Mouse (Mus musculus): ENCODE measurements around the gene Tom1l2. TPM values are rescaled to one million over a fixed set of nuclear protein-coding genes. Genes with fewer than 3 reads are reported as not detected.

Gene Tom1l2
- polyA plus RNA-seq, 2 experiments: 21.5 to 36.0 TPM

DNA sequence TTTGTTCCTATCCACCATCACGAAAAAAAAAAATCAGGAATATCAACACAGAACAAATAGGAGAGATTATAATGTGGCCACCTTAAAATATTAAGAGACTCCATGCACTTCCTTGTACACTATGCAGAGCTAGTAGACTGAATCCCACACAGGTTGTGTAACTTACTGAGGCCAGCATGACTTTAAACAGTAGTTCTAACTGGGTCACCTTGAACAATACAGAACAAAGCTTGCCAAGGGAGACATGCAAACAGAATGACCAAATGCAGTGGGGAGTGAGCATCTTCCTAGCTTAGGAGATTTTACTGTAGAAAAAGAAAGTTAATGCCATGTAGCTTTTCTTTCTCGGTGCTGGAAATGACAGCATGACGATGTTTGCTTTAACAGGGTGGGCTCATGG is 52.4 kb downstream of the Tom1l2 start:
- DNase-seq (ENCODE audit: low spot score): no peak
- 79% methylated on average over 3 of the region's 3 CpGs for WGBS
- Histone ChIP-seq H3K27ac (replicated peaks; ENCODE audit: low read depth, low read length) (no peak overlapping the region), H3K4me2 (replicated peaks; ENCODE audit: low read depth, low read length, severe bottlenecking) (no peak overlapping the region), H3K27me3 (ENCODE audit: control insufficient read depth, insufficient read depth, low read length) (no peaks in the 10 kb centered on the region), H3K9ac (ENCODE audit: low read depth, low read length, severe bottlenecking) (no peak overlapping the region), H3K4me1 (ENCODE audit: control insufficient read depth, insufficient read depth, low read length) (peaks cover 12% of the 10 kb centered on the region), H3K9me3 (ENCODE audit: control insufficient read depth, low read length) (no peaks in the 10 kb centered on the region), H3K4me3 (replicated peaks; ENCODE audit: low read length) (no peak overlapping the region), H3K36me3 (ENCODE audit: control insufficient read depth, insufficient read depth, low read length) (no peaks in the 10 kb centered on the region; the same call in 1 of the 2 replicates)
- TF ChIP-seq POLR2A (IDR thresholded peaks at IDR 0.05; ENCODE audit: borderline replicate concordance, extremely low read depth, insufficient read depth, insufficient read length): no peak
- no peak for ATAC-seq (ENCODE audit: low FRiP score, low read depth)

GRCm38 (mm10) chr11:60297772-60298171 is 54.9 kb downstream of the Tom1l2 start:
- WGBS: 53% methylated on average over 3 of the region's 3 CpGs
- ATAC-seq (ENCODE audit: low FRiP score, low read depth): no peak
- no peak for TF ChIP-seq POLR2A (IDR thresholded peaks at IDR 0.05; ENCODE audit: borderline replicate concordance, extremely low read depth, insufficient read depth, insufficient read length)
- peaks cover 32% of the 10 kb centered on the region for H3K4me1 ChIP-seq (ENCODE audit: control insufficient read depth, insufficient read depth, low read length)
- H3K36me3 ChIP-seq (ENCODE audit: control insufficient read depth, insufficient read depth, low read length): no peaks in the 10 kb centered on the region; the same call in 1 of the 2 replicates
- H3K27ac ChIP-seq (replicated peaks; ENCODE audit: low read depth, low read length): no peak overlapping the region
- no peak overlapping the region for H3K4me3 ChIP-seq (replicated peaks; ENCODE audit: low read length)
- no peaks in the 10 kb centered on the region for H3K9me3 ChIP-seq (ENCODE audit: control insufficient read depth, low read length)
- no peak overlapping the region for H3K9ac ChIP-seq (ENCODE audit: low read depth, low read length, severe bottlenecking)
- H3K4me2 ChIP-seq (replicated peaks; ENCODE audit: low read depth, low read length, severe bottlenecking): no peak overlapping the region
- no peak for DNase-seq (ENCODE audit: low spot score)
- no peaks in the 10 kb centered on the region for H3K27me3 ChIP-seq (ENCODE audit: control insufficient read depth, insufficient read depth, low read length)

DNA sequence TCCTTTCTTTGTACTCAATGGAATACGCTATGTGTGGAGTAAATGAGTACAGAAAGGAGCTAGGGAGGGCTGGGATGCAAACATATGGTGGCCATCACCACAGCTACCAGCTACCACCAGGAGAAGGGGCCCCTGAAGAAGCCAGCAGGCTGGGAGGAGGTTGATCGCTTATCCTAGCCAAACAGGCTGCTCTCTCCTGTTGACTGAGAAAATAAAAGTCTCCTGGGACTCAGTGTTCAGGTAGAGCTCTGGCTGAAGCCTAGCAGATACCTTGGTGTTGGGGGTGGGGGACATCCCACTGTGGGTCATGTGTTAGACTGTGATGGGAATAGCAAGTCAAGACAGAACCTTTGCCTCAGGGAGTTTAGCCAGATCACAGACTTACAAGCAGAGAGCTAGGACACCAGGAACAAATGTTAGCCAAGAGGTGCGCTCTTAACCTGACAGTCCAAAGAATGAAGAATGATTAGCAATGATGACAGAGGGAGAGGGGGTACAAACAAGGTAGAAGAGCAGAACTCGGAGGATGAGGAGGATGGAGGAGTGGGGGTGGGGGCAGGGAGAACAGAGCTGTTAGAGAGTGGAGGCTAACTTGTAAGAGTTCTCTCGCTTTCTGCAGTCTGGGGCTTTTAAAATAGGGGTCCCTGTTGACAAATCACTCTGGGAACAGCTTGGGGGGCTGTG is 57.9 kb downstream of the Tom1l2 start:
- Histone ChIP-seq H3K4me1 (ENCODE audit: control insufficient read depth, insufficient read depth, low read length) (peaks cover 41% of the 10 kb centered on the region), H3K9ac (ENCODE audit: low read depth, low read length, severe bottlenecking) (no peak overlapping the region), H3K36me3 (ENCODE audit: control insufficient read depth, insufficient read depth, low read length) (no peaks in the 10 kb centered on the region; the same call in 1 of the 2 replicates), H3K4me3 (replicated peaks; ENCODE audit: low read length) (no peak overlapping the region), H3K4me2 (replicated peaks; ENCODE audit: low read depth, low read length, severe bottlenecking) (no peak overlapping the region; the same call in 1 of the 2 replicates), H3K27me3 (ENCODE audit: control insufficient read depth, insufficient read depth, low read length) (no peaks in the 10 kb centered on the region), H3K27ac (replicated peaks; ENCODE audit: low read depth, low read length) (peak overlapping the region; percentile 86), H3K9me3 (ENCODE audit: control insufficient read depth, low read length) (no peaks in the 10 kb centered on the region)
- 24% methylated on average over 5 of the region's 5 CpGs for WGBS
- peak; percentile 34 for ATAC-seq (ENCODE audit: low FRiP score, low read depth)
- DNase-seq (ENCODE audit: low spot score): no peak
- TF ChIP-seq POLR2A (IDR thresholded peaks at IDR 0.05; ENCODE audit: borderline replicate concordance, extremely low read depth, insufficient read depth, insufficient read length): no peak

- Histone ChIP-seq H3K27me3 (ENCODE audit: control insufficient read depth, insufficient read depth, low read length) (no peaks in the 10 kb centered on the region), H3K27ac (replicated peaks; ENCODE audit: low read depth, low read length) (peak overlapping the region; percentile 86), H3K9ac (ENCODE audit: low read depth, low read length, severe bottlenecking) (no peak overlapping the region), H3K36me3 (ENCODE audit: control insufficient read depth, insufficient read depth, low read length) (no peaks in the 10 kb centered on the region; the same call in 1 of the 2 replicates), H3K4me2 (replicated peaks; ENCODE audit: low read depth, low read length, severe bottlenecking) (no peak overlapping the region), H3K4me1 (ENCODE audit: control insufficient read depth, insufficient read depth, low read length) (peaks cover 41% of the 10 kb centered on the region), H3K9me3 (ENCODE audit: control insufficient read depth, low read length) (no peaks in the 10 kb centered on the region), H3K4me3 (replicated peaks; ENCODE audit: low read length) (no peak overlapping the region)
- TF ChIP-seq POLR2A (IDR thresholded peaks at IDR 0.05; ENCODE audit: borderline replicate concordance, extremely low read depth, insufficient read depth, insufficient read length): no peak
- peak; percentile 54 for ATAC-seq (ENCODE audit: low FRiP score, low read depth)
- peak; percentile 37 for DNase-seq (ENCODE audit: low spot score)
- 55% methylated on average over 6 of the region's 6 CpGs for WGBS
Observed at GRCm38 (mm10) chr11:60293683-60294629, 58.7 kb downstream of the Tom1l2 start.

DNA sequence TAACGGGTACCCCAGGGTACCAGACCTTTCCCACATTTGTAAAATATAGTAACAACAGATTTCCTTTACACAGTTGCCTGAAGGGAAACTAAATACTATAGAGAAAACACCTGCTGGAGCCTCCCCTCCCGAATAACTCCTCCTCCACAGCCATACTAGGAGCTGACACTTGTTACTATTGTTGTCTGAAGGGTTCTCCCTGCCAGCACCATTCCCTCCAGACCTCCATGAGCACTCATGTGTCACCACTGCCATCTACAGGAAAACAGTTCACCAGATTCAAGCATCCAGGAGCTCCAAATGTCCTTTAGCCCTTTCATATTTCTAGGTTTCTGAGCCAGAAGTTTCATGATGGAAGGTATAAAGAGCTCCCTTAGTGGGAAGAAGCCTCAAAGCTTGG is 60.0 kb downstream of the Tom1l2 start:
- Histone ChIP-seq H3K27ac (replicated peaks; ENCODE audit: low read depth, low read length) (0 out of 2 replicates have a peak overlapping the region, but pooled peaks have one; percentile 38), H3K36me3 (ENCODE audit: control insufficient read depth, insufficient read depth, low read length) (no peaks in the 10 kb centered on the region), H3K27me3 (ENCODE audit: control insufficient read depth, insufficient read depth, low read length) (no peaks in the 10 kb centered on the region), H3K4me3 (replicated peaks; ENCODE audit: low read length) (no peak overlapping the region), H3K9ac (ENCODE audit: low read depth, low read length, severe bottlenecking) (no peak overlapping the region), H3K4me1 (ENCODE audit: control insufficient read depth, insufficient read depth, low read length) (peaks cover 41% of the 10 kb centered on the region), H3K9me3 (ENCODE audit: control insufficient read depth, low read length) (no peaks in the 10 kb centered on the region), H3K4me2 (replicated peaks; ENCODE audit: low read depth, low read length, severe bottlenecking) (no peak overlapping the region)
- no peak for TF ChIP-seq POLR2A (IDR thresholded peaks at IDR 0.05; ENCODE audit: borderline replicate concordance, extremely low read depth, insufficient read depth, insufficient read length)
- ATAC-seq (ENCODE audit: low FRiP score, low read depth) (peak; percentile 80), DNase-seq (ENCODE audit: low spot score) (peak; percentile 78)
- 21% methylated on average over 2 of the region's 2 CpGs for WGBS

All from limb, embryonic 14.5 days (tissue).